Mouse (Mus musculus): ENCODE results near the gene Tnfrsf25.

- no peak for TF ChIP-seq CTCF (IDR thresholded peaks at IDR 0.05; ENCODE audit: borderline replicate concordance, insufficient read depth, low read depth, low read length)
- TF ChIP-seq POLR2A (IDR thresholded peaks at IDR 0.05; ENCODE audit: borderline replicate concordance, insufficient read depth, low read length): no peak
These were observed 48.5 kb upstream of the Tnfrsf25 start for GRCm38 (mm10) chr4:152067280-152067679.

All from cerebellum, adult 2 months (tissue).